Mouse (Mus musculus): ENCODE data around the gene Wsb2. TPM values are rescaled to one million over a fixed set of nuclear protein-coding genes. Genes with fewer than 3 reads are reported as not detected.

The Wsb2 gene
- total RNA-seq, 1 experiment from 2014 or later, result 19.2 TPM

DNA sequence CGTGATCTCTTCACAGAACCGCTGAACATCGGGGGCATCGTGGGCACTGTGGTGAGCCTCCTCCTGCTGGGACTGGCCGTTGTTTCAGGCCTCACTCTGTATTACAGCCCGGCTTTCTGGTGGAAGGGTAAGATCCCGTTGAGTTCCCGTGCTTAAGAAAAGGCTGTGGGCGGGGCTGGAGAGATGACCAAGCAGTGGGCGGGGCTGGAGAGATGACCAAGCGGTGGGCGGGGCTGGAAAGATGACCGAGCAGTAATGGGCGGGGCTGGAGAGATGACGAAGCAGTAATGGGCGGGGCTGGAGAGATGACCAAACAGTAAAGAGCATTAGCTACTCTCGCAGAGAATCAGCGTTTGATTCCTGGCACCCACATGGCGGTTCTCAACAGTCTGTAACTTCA is 8.8 kb upstream of the Wsb2 start:
- ATAC-seq (replicated peaks in 1 of 2; ENCODE audit: insufficient read depth in 1 of 2, low FRiP score in 2 of 2, low TSS enrichment in 1 of 2, low read depth in 1 of 2, poor library complexity in 2 of 2, severe bottlenecking in 2 of 2), result no peak

DNA sequence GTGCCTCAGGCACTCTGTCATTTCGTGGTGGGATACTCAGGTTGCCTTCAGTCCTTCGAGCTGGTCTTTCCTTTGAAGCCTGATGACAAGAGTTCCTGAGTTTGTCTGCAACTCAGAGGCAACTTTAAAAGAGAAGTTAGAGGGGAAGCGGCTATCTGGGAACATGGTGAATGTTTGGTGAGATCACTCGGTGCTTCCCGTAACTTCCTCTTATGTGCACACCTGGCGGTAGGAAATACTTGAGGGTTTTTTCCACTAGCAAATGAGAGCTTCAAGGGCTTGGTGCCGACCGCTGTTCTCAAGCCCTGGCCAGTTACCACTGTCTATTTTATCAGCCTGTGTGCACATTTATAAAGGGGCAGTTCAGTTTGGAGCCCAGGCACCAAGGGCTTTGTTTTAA is 3.0 kb upstream of the Wsb2 start:
- peak; percentile 25 to 31; a peak in 2 of 4 replicates for ATAC-seq (replicated peaks in 1 of 2; ENCODE audit: insufficient read depth in 1 of 2, low FRiP score in 2 of 2, low TSS enrichment in 1 of 2, low read depth in 1 of 2, poor library complexity in 2 of 2, severe bottlenecking in 2 of 2)

DNA sequence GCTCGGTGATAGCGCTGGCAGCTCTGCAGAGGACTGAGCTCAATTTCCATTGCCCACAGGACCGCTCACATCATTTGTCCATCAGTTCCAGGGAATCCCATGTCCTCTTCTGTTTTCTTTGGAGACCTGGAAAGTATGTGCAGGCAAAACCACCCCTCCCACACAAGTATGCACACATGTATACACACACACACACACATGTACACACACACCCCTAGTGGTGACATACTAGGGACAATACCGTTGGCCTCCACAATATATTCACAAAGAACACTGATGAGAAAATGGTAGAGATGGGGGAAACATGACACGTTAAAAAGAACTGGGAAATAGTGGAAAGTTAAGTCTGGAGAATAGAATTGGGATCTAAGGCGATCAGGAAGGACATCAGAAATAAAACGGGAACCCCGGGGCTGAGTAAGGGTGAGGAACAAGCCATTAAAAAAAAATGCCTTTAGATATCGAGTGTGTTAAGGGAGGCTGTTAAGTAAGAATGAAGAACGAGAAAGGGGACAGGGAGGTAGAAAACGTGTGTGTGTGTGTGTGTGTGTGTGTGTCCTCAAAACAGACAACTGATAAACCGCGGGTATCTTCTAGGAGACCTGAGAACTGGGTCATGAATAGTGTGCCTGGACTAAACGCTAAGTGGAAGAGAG is 1.3 kb upstream of the Wsb2 start:
- no peak for ATAC-seq (replicated peaks in 1 of 2; ENCODE audit: insufficient read depth in 1 of 2, low FRiP score in 2 of 2, low TSS enrichment in 1 of 2, low read depth in 1 of 2, poor library complexity in 2 of 2, severe bottlenecking in 2 of 2)

DNA sequence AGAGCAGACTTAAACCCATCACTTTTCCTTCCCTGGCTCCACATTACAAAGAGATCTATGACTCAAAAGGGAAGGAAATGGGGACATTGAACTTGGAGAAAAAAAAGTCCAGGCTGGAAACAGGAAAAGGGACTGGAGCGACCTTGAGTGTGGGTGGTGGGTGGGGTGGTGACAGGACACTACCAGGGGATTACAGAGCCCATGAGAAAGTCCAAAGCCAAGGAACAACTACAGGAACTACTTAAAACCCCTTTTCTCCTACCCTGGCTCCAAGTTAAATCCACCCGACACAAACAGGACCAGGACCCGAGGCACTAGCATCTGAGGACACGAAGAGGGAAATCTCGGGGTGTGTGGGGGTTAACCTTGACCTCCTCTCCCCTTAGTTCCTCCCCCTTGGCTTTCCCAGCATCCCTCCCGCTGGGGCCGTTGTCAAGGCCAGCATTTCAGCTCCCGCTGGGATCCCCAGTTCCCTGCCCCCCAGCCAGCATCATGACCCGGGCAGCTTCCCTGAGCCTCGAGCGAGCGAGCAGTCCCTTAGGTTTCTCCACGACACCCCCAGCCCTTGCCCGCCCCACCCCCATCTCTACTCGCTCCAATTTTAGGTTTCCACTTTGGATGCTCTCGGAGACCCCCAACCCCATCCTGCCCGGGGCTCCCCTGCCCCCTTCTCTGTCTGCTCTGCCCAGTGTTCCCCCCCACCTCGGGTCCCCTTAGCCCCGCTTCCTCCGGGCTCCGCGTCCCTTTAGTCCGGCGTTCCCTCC is 557 bp upstream of the Wsb2 start:
- ATAC-seq (replicated peaks in 1 of 2; ENCODE audit: insufficient read depth in 1 of 2, low FRiP score in 2 of 2, low TSS enrichment in 1 of 2, low read depth in 1 of 2, poor library complexity in 2 of 2, severe bottlenecking in 2 of 2), result no peak

DNA sequence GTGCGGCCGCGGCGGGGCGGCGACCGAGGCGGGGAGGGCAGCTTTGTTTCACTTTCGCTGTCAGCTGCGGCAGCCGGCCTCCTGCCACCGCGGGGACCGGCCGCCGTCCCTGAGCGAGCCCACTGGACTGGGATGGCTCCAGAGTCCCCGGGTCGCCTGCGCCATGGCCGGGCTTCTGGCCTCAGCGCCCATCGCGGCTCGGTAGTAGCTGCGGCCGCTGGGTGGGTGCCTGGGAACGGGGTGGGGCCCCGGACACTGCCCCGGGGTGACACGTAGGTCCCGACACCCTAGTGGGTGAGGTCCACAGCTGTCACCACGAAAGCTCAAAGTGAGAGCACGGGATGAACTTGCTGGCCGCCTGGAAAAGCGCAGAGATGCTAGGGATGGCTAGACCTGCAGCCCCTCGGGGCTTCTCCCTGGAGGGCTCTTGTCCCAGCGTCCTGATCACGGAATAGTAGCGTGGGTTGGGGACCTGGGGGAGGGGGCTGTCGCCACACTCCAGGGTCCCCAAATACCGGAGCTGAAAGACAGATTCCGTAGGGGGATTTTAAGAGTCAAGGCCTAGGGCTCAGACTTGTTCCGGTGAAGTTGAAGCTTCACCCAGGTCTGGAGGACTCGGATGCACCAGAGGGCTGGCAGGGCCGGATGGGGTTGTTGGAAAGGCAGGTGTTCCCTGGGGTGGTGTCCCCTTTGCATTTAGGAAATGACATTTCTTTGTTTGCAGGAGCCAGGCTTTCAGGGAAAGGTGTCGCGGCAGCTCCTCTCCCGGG is 559 bp downstream of the Wsb2 start:
- ATAC-seq (replicated peaks in 1 of 2; ENCODE audit: insufficient read depth in 1 of 2, low FRiP score in 2 of 2, low TSS enrichment in 1 of 2, low read depth in 1 of 2, poor library complexity in 2 of 2, severe bottlenecking in 2 of 2), result 0 out of 4 replicates have a peak, but pooled peaks of 1 of the 2 experiments have one; percentile 5

DNA sequence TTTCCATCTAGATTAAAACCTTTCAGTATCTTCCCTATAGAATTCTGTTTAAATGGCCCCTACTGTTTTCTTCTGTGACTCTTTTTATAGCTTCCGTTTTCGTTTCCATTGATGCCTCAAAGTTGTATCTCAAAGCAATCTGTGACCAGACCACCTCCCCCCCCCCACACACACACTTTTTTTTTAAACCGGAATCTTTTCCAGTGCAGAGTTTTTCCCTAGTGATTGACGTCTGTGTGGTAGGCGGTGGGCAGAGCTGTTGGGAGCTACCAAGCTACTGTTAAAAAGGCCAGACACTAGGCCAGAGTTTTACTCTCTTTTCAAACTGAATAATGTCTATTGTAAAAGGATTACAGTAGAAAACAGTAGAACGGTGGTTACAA is 1.1 kb downstream of the Wsb2 start:
- no peak for ATAC-seq (replicated peaks in 1 of 2; ENCODE audit: insufficient read depth in 1 of 2, low FRiP score in 2 of 2, low TSS enrichment in 1 of 2, low read depth in 1 of 2, poor library complexity in 2 of 2, severe bottlenecking in 2 of 2)

DNA sequence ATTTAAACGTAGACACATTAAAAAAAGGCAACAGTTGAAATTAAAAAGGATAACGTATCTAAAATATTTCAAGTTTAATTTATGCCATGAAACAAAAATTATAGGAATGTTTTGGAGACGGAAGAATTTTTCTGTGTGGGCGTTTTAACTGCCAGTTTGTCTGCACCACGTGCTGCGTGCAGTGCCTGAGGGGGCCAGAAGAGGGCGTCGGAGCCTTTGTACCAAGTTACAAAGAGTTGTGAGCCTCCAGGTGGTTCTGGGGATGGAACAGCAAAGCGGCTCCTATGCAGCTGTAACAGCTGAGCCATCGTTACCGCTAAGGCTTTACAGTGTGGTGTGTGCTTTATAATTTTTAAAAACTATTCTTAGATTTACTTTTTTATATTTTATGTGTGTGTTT is 1.6 kb downstream of the Wsb2 start:
- ATAC-seq (replicated peaks in 1 of 2; ENCODE audit: insufficient read depth in 1 of 2, low FRiP score in 2 of 2, low TSS enrichment in 1 of 2, low read depth in 1 of 2, poor library complexity in 2 of 2, severe bottlenecking in 2 of 2), result 0 out of 4 replicates have a peak, but pooled peaks of 1 of the 2 experiments have one; percentile 33

DNA sequence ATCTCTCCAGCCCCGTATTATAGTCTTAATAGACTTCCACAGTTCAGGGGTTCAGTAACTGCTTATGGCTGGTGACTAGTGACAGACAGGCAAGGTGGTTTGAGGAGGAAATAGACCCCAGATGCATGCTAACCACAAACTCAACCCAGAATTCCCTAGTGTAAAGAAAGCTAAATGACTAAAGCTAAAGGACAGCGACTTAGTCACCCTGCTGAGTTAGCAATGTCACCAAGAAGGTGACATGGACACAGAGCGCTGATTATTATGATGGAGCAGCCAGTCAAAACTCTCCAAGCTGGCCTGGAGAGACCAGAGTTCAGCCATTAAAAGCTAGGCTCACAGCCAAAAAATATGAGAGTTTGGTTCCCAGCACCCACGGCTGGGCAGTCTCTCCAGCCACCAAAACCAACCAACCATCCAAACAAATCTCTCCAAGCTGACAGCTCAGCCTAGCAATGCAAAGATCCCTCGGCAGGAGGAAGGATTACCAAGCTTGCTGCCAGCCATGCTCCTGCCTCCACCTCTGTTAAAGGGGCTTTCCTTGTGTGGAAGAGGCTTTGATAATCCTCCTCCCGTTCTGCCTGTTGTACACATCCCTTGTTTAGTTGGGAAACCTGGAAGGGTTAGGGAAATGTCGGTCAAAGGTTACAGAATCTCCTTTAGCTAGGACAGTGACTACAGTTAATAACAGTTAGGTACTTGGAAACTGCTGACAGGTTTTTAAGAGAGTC is 2.6 kb downstream of the Wsb2 start:
- ATAC-seq (replicated peaks in 1 of 2; ENCODE audit: insufficient read depth in 1 of 2, low FRiP score in 2 of 2, low TSS enrichment in 1 of 2, low read depth in 1 of 2, poor library complexity in 2 of 2, severe bottlenecking in 2 of 2), result peak; percentile 32 to 35

DNA sequence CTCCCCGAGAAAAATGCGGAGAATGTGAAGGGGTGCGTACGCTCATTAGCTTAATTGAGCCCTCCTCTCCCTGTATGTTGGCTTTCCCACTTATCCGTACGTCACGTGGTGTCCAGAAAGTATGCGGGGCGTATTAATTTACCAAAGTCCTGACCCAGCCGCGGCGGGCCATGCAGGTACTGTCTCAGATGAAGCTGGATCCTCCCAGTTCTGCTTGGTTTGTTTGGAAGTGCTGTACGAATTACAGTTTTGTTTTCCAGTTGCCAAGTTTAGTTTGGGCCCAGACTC is 3.1 kb downstream of the Wsb2 start:
- no peak for ATAC-seq (replicated peaks in 1 of 2; ENCODE audit: insufficient read depth in 1 of 2, low FRiP score in 2 of 2, low TSS enrichment in 1 of 2, low read depth in 1 of 2, poor library complexity in 2 of 2, severe bottlenecking in 2 of 2)

DNA sequence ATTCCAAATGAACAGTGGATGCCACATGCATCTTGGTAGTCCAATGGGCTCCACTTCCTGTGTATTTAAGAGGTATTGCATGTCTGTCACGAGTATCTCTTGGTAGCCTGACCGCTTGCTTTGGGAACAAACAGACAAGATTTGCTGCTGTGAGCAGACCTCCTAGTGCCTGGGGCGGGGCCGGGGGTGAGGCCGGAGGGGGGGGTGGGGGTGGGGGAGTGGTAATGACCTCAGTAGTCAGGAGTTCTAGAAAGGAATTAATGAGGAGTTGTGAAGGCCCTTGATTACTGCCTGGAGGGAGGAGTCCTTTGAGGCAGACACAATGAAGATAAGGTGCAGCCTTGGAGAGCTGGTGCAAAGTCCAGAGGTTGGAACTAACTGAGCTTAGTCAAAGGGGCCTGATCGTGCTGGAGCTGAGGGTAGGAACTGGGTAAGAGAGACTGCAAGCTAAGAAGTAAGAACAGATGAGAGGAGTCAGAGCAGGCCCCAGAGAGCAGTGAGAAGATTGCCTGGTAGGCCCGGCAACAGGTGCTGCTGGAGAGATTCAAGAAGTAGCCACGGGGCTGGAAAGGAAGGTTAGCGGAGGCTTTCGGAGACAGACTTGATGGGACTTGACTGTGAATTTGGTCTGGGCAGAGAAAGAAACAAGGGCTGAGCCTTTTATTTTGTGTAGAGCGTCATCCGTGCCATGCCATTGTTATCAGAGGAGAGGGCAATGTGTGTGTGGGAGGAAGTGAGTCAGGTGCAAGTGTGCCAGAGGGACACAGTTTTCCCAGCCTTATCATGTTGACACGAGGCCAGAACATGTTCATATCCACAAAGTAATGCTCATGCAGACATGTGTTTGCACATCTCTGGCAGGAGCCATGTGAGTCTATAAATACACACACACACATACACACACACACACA is 3.8 kb downstream of the Wsb2 start:
- ATAC-seq (replicated peaks in 1 of 2; ENCODE audit: insufficient read depth in 1 of 2, low FRiP score in 2 of 2, low TSS enrichment in 1 of 2, low read depth in 1 of 2, poor library complexity in 2 of 2, severe bottlenecking in 2 of 2), result no peak

DNA sequence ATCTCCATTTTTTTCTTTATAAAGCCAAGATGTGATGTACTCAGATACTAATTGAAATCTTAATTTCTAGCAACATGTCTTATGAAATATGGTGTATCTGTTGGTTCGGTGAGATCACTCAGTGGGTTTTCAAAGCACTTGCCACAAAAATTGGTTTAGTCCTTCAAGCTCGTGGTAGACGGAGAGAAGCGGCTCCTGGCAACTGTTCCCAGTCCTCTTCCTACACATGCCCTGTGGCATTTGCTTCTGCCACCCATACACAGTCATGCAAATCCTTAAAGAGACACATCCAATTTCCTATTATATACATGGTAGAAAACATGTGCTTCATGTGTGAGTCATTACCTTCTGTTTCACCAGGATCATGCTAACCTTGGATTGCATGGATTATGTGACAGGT is 4.5 kb downstream of the Wsb2 start:
- no peak for ATAC-seq (replicated peaks in 1 of 2; ENCODE audit: insufficient read depth in 1 of 2, low FRiP score in 2 of 2, low TSS enrichment in 1 of 2, low read depth in 1 of 2, poor library complexity in 2 of 2, severe bottlenecking in 2 of 2)

DNA sequence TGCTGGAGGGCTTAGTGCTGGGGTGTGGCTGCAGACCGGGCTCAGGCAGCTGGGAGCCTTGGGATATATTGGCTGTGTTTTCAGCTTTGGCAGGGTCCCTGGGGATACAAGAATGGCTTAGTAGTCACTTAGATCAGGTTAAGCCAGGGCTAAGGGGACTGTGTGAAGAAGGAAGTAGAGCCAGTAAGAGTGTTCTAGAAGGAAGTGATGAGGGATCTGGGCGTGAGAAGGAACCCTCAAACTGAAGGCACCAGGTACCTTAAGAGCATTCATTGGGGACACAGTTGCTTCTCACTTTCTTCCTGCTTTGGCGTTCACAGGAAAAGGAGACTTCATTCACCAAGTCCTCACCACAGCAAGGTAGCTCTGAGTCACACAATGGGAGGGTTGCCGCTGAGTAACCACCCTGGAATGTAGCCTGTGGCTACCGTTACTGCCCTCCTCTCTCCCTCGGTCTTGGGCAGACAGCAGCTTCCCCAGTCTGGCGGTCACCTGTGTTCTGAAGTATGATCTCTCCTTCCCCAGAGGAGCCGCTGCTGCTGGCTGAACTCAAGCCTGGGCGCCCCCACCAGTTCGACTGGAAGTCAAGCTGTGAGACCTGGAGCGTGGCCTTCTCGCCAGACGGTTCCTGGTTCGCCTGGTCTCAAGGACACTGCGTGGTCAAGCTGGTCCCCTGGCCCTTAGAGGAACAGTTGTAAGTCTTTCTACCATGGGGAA is 6.1 kb downstream of the Wsb2 start:
- peak; percentile 39 to 59 for ATAC-seq (replicated peaks in 1 of 2; ENCODE audit: insufficient read depth in 1 of 2, low FRiP score in 2 of 2, low TSS enrichment in 1 of 2, low read depth in 1 of 2, poor library complexity in 2 of 2, severe bottlenecking in 2 of 2)

DNA sequence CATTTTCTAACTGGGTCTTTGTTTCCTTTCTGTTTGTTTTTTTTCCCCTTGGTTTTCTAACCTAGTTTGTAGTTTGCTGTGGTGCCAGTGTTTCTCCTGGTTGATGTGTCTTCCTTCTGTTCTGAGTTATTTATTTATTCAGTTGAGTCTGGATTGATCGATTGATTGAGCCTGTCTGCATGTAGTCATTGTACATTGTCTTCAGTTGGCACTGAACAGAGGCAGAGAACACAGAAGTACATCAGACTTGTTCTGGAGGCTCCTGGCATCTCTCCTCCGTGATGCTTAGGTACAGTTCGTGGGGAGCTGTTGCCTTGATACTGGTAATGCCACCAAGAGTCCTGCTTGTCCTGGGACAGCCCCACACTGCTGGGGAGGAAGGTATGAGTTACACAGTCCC is 7.7 kb downstream of the Wsb2 start:
- ATAC-seq (replicated peaks in 1 of 2; ENCODE audit: insufficient read depth in 1 of 2, low FRiP score in 2 of 2, low TSS enrichment in 1 of 2, low read depth in 1 of 2, poor library complexity in 2 of 2, severe bottlenecking in 2 of 2), result no peak

DNA sequence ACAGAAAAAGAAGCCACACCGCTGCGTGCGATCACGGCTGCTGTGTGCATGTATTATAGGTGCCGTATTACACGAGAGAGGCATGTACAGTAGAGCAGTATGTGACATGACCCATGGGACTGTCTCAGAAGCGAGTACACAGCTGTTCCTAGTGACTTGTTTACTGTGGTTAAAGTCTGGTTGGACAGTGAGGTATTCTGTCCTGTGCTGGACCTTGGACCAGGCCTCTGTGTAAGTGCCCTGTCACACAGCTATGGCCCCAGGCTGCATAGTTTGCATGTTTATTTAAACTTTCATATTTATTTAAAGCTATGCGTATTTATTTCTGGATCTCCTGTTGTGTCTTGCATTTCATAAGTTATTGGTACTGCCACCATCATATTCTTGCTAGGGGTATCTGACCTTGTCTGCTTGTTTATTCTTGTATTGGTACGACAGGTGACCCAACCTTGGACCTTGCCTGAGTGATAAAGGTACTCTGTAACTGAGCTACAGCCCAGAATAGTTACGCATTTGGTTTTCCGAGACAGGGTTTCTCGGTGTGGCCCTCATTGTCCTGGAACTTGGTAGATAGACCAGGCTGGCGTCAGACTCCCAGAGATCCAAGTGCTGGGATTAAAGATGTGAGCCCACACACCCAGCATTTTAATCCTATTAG is 8.9 kb downstream of the Wsb2 start:
- ATAC-seq (replicated peaks in 1 of 2; ENCODE audit: insufficient read depth in 1 of 2, low FRiP score in 2 of 2, low TSS enrichment in 1 of 2, low read depth in 1 of 2, poor library complexity in 2 of 2, severe bottlenecking in 2 of 2), result no peak

DNA sequence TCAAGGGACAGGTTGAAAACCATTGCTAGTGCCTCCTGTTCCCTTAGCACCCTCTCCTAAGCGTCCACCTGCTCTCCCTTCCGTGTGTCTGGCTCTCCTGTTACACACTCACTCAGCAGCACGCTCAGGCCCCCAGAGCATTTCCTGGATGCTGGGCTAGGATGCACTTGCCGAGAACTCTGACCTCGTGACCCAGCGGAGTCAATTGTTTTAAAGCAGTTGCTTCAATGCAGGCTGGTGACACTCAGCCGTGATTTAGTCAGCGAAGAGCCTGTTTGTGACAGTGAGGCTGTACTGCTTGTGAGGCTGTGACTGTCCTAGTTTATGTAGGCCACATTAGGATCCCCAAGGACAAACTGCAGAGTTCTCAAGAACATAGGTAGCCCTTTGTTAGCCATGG is 10.1 kb downstream of the Wsb2 start:
- ATAC-seq (replicated peaks in 1 of 2; ENCODE audit: insufficient read depth in 1 of 2, low FRiP score in 2 of 2, low TSS enrichment in 1 of 2, low read depth in 1 of 2, poor library complexity in 2 of 2, severe bottlenecking in 2 of 2), result no peak

DNA sequence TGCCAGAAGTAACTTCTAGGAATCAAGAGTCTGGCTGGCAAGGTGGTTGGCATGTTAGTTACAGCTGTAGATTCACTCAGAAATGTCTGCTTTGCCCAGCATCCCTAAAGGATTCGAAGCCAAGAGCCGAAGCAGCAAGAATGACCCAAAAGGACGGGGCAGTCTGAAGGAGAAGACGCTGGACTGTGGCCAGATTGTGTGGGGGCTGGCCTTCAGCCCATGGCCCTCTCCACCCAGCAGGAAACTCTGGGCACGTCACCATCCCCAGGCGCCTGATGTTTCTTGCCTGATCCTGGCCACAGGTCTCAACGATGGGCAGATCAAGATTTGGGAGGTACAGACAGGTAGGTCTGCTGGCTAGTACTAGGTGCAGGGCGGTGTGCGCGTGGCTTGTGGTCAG is 13.5 kb downstream of the Wsb2 start:
- ATAC-seq (replicated peaks in 1 of 2; ENCODE audit: insufficient read depth in 1 of 2, low FRiP score in 2 of 2, low TSS enrichment in 1 of 2, low read depth in 1 of 2, poor library complexity in 2 of 2, severe bottlenecking in 2 of 2), result no peak
